Mouse (Mus musculus) lung, embryonic 15.5 days (tissue): ENCODE measurements around the gene Phkb. TPM values are rescaled to one million over a fixed set of nuclear protein-coding genes. Genes with fewer than 3 reads are reported as not detected.
"Not testable (repeated sequence)": the region's sequence is repeated elsewhere in the genome, so short reads cannot be mapped to it uniquely, and the experiment has no call there.

ENCODE experiments used
- ATAC-seq: fragments of 200-750 bp; cut with Nextera tagmentation; 2 replicates; pipeline ENCODE4 v1.8.0; 2017; ENCODE audit warnings: moderate number of reproducible peaks, borderline replicate concordance; ENCODE audit not compliant: low FRiP score, low TSS enrichment; ENCODE audit errors: extremely low read depth
- H3K27ac ChIP-seq: fragments of 300-500 bp; sonication (generic); 2 replicates; pipeline ENCODE4 v1.5.1; 2015; ENCODE audit warnings: moderate library complexity, mild to moderate bottlenecking, inconsistent platforms
- H3K27me3 ChIP-seq: fragments of 300-500 bp; sonication (generic); 2 replicates; pipeline ENCODE4 v1.6.1; 2015; ENCODE audit warnings: inconsistent platforms
- H3K36me3 ChIP-seq: fragments of 300-500 bp; sonication (generic); 2 replicates; pipeline ENCODE4 v1.6.1; 2015; ENCODE audit warnings: inconsistent platforms
- H3K4me1 ChIP-seq: fragments of 300-500 bp; sonication (generic); 2 replicates; pipeline ENCODE4 v1.6.1; 2015; ENCODE audit warnings: inconsistent platforms
- H3K4me2 ChIP-seq: fragments of 300-500 bp; sonication (generic); 2 replicates; pipeline ENCODE4 v1.6.1; 2015; ENCODE audit warnings: inconsistent platforms, mild to moderate bottlenecking, moderate library complexity
- H3K4me3 ChIP-seq: fragments of 300-500 bp; sonication (generic); 2 replicates; pipeline ENCODE4 v1.5.1; 2015; ENCODE audit warnings: mild to moderate bottlenecking, inconsistent platforms
- H3K9ac ChIP-seq: fragments of 300-500 bp; sonication (generic); 2 replicates; pipeline ENCODE4 v1.6.1; 2015; ENCODE audit warnings: inconsistent platforms
- H3K9me3 ChIP-seq: fragments of 300-500 bp; sonication (generic); 2 replicates; pipeline ENCODE4 v1.6.1; 2016; ENCODE audit warnings: inconsistent platforms
- WGBS: fragments of 180-500 bp; shearing (Covaris S2); methylation state at CpG from one replicate; pipeline ENCODE4 v1.1.7; 2015; 5-methylcytosine and 5-hydroxymethylcytosine counted together
- polyA plus RNA-seq: library from polyadenylated mRNA; unstranded; fragments of >200 nt; fragmentation: Nextera tagmentation; extraction: Ambion mirVana; gene quantifications from 2 replicates; pipeline ENCODE4 v1.2.1, GENCODE M21; 2015

Phkb gene
- polyA plus RNA-seq = 43.7 and 47.0 TPM in 2 replicates

GRCm38 (mm10) chr8:85840657-85841488 lies at the start of gene Phkb, which contains the start of gene Itfg1:
Phkb (plus strand) TSS chr8:85840959.
Itfg1 (minus strand) TSS chr8:85840921.
- H3K4me3 ChIP-seq = peak within 1 kb of the TSS; percentile 66
- peak; percentile 97 for ATAC-seq
- H3K4me2 ChIP-seq = peak within 1 kb of the TSS; percentile 73
- H3K27ac ChIP-seq = peak within 1 kb of the TSS; percentile 94
- H3K9me3 ChIP-seq = no peaks in the 10 kb centered on the region
- H3K9ac ChIP-seq = peak within 1 kb of the TSS; percentile 81
- under 1% methylated on average over 54 of the region's 54 CpGs for WGBS
- no peaks in the 10 kb centered on the region for H3K27me3 ChIP-seq
- H3K4me1 ChIP-seq = peaks cover 13% of the 10 kb centered on the region
- H3K36me3 ChIP-seq = peaks cover 4% of the 10 kb centered on the region; the same call in 1 of the 2 replicates

GRCm38 (mm10) chr8:85796392-85796791 lies 44.4 kb upstream of the Phkb start:
- not testable (repeated sequence) for ATAC-seq, H3K9me3 ChIP-seq, H3K4me3 ChIP-seq, H3K4me1 ChIP-seq, H3K27me3 ChIP-seq, H3K9ac ChIP-seq, H3K27ac ChIP-seq, H3K36me3 ChIP-seq, H3K4me2 ChIP-seq
- WGBS = 86% methylated on average over 1 of the region's 1 CpGs

- H3K9ac ChIP-seq = no peak overlapping the region
Observed at GRCm38 (mm10) chr8:85800164-85800563, 40.6 kb upstream of the Phkb start.

GRCm38 (mm10) chr8:85801408-85801807 lies 39.4 kb upstream of the Phkb start:
- H3K27me3 ChIP-seq = no peaks in the 10 kb centered on the region
- WGBS = 86% methylated on average over 1 of the region's 1 CpGs
- ATAC-seq = no peak

More at GRCm38 (mm10) chr8:85800164-85800563, 40.6 kb upstream of the Phkb start:
- ATAC-seq = no peak
- H3K27me3 ChIP-seq = no peaks in the 10 kb centered on the region
- H3K36me3 ChIP-seq = 0 out of 2 replicates have a peak, but pooled peaks cover 4% of the 10 kb centered on the region
- H3K27ac ChIP-seq = no peak overlapping the region
- no peaks in the 10 kb centered on the region for H3K4me1 ChIP-seq
- H3K9me3 ChIP-seq = no peaks in the 10 kb centered on the region
- no peak overlapping the region for H3K4me3 ChIP-seq
- 88% methylated on average over 1 of the region's 1 CpGs for WGBS
- no peak overlapping the region for H3K4me2 ChIP-seq

GRCm38 (mm10) chr8:85813621-85814020 lies 27.1 kb upstream of the Phkb start:
- no peak overlapping the region for H3K9ac ChIP-seq
- H3K4me3 ChIP-seq = no peak overlapping the region
- peaks cover 4% of the 10 kb centered on the region; the same call in 1 of the 2 replicates for H3K36me3 ChIP-seq
- no peaks in the 10 kb centered on the region for H3K9me3 ChIP-seq
- no peaks in the 10 kb centered on the region for H3K27me3 ChIP-seq
- H3K27ac ChIP-seq = no peak overlapping the region
- no peak for ATAC-seq
- no peak overlapping the region for H3K4me2 ChIP-seq
- no peaks in the 10 kb centered on the region for H3K4me1 ChIP-seq

More at GRCm38 (mm10) chr8:85801408-85801807, 39.4 kb upstream of the Phkb start:
- Histone ChIP-seq H3K4me3 (no peak overlapping the region), H3K4me2 (no peak overlapping the region), H3K36me3 (0 out of 2 replicates have a peak, but pooled peaks cover 4% of the 10 kb centered on the region), H3K4me1 (no peaks in the 10 kb centered on the region), H3K9ac (no peak overlapping the region), H3K27ac (no peak overlapping the region), H3K9me3 (no peaks in the 10 kb centered on the region)

GRCm38 (mm10) chr8:85839916-85840656 lies 673 bp upstream of the Phkb start:
- WGBS = under 1% methylated on average over 21 of the region's 21 CpGs
- no peaks in the 10 kb centered on the region for H3K27me3 ChIP-seq
- no peak; the same call in 1 of the 2 replicates for ATAC-seq

GRCm38 (mm10) chr8:85841489-85841795 lies 683 bp downstream of the Phkb start:
- H3K4me3 ChIP-seq = peak overlapping the region; percentile 66
- no peaks in the 10 kb centered on the region for H3K27me3 ChIP-seq
- H3K9ac ChIP-seq = peak overlapping the region; percentile 81
- no peak for ATAC-seq
- no peaks in the 10 kb centered on the region for H3K9me3 ChIP-seq
- peaks cover 13% of the 10 kb centered on the region for H3K4me1 ChIP-seq
- 0 out of 2 replicates have a peak, but pooled peaks cover 3% of the 10 kb centered on the region for H3K36me3 ChIP-seq
- peak overlapping the region; percentile 73 for H3K4me2 ChIP-seq
- H3K27ac ChIP-seq = peak overlapping the region; percentile 94
- 4% methylated on average over 4 of the region's 4 CpGs for WGBS

More at GRCm38 (mm10) chr8:85839916-85840656, 673 bp upstream of the Phkb start:
- peaks cover 13% of the 10 kb centered on the region for H3K4me1 ChIP-seq
- H3K9me3 ChIP-seq = no peaks in the 10 kb centered on the region
- peak overlapping the region; percentile 73 for H3K4me2 ChIP-seq
- peak overlapping the region; percentile 81 for H3K9ac ChIP-seq
- H3K4me3 ChIP-seq = peak overlapping the region; percentile 66
- peaks cover 9% of the 10 kb centered on the region for H3K36me3 ChIP-seq
- H3K27ac ChIP-seq = peak overlapping the region; percentile 94

- H3K27me3 ChIP-seq = no peaks in the 10 kb centered on the region
- no peak for ATAC-seq
- no peak overlapping the region for H3K4me2 ChIP-seq
- H3K27ac ChIP-seq = no peak overlapping the region
- H3K4me3 ChIP-seq = no peak overlapping the region
- no peaks in the 10 kb centered on the region for H3K9me3 ChIP-seq
- H3K9ac ChIP-seq = no peak overlapping the region
- H3K4me1 ChIP-seq = peaks cover 6% of the 10 kb centered on the region
- H3K36me3 ChIP-seq = no peaks in the 10 kb centered on the region
Observed at GRCm38 (mm10) chr8:85845887-85846286, 5.1 kb downstream of the Phkb start.

GRCm38 (mm10) chr8:85854220-85855123 lies 13.7 kb downstream of the Phkb start:
- Histone ChIP-seq H3K4me3 (no peak overlapping the region), H3K9me3 (no peaks in the 10 kb centered on the region), H3K27ac (no peak overlapping the region), H3K9ac (no peak overlapping the region), H3K27me3 (no peaks in the 10 kb centered on the region), H3K36me3 (no peaks in the 10 kb centered on the region), H3K4me1 (no peaks in the 10 kb centered on the region), H3K4me2 (no peak overlapping the region)
- ATAC-seq = no peak
- 83% methylated on average over 19 of the region's 19 CpGs for WGBS

- H3K27ac ChIP-seq, H3K4me1 ChIP-seq, H3K9me3 ChIP-seq, H3K36me3 ChIP-seq, H3K4me3 ChIP-seq, H3K27me3 ChIP-seq, H3K9ac ChIP-seq, H3K4me2 ChIP-seq, ATAC-seq: not testable (repeated sequence)
- WGBS = 39% methylated on average over 11 of the region's 11 CpGs
Observed at GRCm38 (mm10) chr8:85857227-85857896, 16.6 kb downstream of the Phkb start.

- Histone ChIP-seq H3K36me3 (no peaks in the 10 kb centered on the region), H3K27ac (no peak overlapping the region), H3K9ac (no peak overlapping the region), H3K4me3 (no peak overlapping the region), H3K27me3 (no peaks in the 10 kb centered on the region), H3K4me2 (no peak overlapping the region), H3K9me3 (no peaks in the 10 kb centered on the region), H3K4me1 (no peaks in the 10 kb centered on the region)
- 37% methylated on average over 5 of the region's 5 CpGs for WGBS
- no peak for ATAC-seq
Observed at GRCm38 (mm10) chr8:85860612-85861011, 19.9 kb downstream of the Phkb start.
